Mouse (Mus musculus): ENCODE data around the gene Mettl24.

DNA sequence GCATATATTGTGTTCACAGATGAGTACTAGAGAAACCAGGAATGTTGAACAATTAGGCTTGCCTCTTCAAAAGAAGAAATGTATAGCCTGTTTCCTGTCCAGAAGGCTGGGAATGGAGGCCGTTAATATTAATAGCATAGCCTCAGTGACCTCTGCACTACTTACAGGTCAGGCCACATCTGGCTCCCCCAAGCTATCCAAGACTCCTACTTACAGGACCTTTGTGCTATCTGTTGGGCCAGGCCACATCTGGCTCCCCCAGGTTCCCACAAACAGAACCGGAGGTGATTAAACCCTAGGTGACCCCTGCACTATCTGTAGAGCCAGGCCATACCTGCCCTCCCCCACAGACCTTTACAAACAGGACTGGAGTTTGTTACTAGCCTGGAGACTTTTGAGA is 94.1 kb downstream of the Mettl24 start:
- TF ChIP-seq CTCF (IDR thresholded peaks at IDR 0.05) (no peak), EP300 (IDR thresholded peaks at IDR 0.05) (no peak)
